Mouse (Mus musculus) 3T3-L1 (cell line): ENCODE data around the gene Sparcl1.

Experiments used
- DNase-seq: peaks from one replicate; pipeline ENCODE4 v3.0.0-alpha.2; 2015; ENCODE audit warnings: low read depth, low spot score

Sparcl1 gene

DNA sequence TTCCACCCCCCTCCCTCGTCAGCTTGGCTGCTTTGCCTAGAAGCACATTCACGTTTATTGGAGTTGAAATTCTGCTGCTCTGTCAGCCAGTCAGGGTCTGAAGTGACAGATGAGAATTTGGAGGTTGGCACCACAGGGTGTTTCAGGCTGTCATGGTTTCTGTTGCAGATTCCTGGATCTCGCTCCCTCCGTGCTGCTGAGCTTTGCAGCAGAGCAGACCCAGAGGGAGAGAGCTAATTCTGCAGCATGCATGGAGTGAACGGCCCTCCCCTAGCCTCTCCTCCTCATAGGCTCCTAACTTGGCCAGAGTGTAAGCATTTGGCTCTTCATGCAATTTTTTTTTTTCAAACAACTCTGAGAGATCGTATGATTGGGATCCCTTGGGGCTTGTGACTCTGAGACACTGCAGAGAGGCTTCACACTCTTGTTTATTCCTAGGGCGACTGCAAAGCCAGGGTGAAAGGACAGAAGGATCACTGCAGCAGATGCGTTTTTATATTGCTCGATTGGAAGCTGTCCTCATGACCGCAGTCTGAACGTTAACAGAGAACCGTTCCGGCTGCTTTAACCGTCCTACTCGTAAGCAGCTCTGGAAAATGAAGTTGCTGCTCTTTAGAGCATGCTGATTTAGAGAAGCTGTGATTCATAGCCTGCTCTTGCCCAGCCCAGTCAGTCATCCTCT, at the start of gene Sparcl1:
Gene Sparcl1 (minus strand): TSS at position 243 of the 682 bp plus-strand sequence.
- DNase-seq, result peak; percentile 66

DNA sequence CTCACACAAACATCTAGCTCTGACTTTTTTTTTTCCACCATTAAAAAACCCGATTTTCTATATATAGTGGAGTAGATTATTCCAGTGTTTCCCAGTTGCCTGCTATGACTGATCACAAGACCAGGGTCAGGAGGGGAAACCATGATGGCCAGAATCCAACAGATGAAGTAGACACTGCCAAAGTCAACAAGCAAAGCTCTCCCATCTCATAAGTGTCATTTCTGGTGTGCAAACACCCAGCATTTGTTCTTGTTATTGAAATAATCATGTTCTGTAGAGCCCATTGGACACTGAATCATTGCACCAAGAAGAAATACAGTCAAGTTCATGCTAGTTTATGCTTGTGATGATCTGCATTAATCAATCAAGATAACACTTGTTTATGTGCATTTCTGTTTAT, 47.9 kb upstream of the Sparcl1 start:
- peak; percentile 85 for DNase-seq

DNA sequence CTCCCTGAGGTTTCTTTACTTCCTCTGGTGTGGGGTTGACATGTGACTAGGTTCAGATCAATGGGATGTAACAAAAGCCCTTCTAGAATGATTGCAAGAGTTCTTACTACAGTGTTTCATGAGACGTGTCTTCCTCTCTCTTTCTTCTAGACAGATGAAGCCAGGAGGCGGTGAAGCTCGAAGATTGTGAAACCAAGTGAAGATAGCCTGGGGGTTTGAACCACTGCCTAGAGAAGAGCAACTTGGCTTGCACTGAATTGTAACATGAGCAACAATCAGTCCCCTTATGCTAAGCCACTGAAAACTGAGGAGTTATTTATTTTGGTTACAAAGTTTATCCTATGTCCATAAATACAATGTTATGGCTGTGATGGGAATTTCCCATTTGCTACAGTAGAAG, 47.0 kb upstream of the Sparcl1 start:
- DNase-seq, result peak; percentile 78

DNA sequence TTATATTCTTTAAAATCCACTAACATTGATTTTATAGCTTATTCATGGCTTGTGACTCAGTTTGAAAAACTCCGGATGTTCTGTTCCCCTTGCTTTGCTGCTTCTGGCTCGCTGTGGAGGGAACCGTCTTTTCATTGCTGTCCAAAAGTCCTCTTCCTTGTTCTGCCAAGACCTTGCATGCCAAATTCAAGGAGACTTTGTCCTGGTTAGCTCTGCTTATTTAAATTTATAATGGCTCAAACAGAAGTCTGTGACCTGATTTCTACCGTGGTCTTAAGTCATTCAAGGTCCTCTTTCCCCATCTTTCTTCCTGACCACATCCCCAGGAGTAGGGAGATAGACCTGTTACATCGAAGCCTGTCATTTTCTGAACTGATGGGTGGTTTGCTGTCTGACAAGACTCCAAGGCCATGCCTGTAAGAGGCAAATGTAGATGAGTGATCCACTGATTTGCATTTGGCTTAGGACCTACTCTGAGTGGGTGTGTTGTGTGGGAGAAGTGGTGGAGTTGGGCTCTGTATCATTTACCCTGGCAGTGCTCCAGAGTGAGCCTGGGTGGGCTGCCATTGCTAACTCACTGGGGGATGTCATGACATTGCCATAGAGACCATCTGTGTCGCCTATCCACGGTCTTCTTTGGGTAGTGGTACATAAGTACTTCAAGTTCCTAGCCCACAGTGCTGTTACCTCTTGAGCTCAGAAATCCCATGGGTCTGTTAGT, 45.0 kb upstream of the Sparcl1 start:
- DNase-seq, result no peak

DNA sequence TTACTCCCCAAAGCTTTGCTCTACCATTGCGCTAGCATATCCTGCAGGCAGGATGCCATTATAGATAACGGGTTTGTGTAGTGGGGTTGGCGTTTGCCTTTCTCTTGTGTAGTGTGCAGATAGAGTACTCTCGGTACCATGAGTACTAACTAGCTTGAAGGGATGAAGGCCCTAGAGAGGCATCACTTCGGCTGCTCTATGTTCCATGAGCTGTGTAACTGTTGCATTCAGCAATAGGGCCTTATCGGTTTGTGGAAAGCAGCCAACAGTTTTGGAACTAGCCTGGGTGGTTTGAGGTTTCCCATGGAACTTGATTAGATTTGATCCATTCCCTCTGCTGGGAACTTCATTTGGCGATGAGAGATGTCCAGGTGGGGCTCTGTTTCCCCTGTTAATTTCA, 44.2 kb upstream of the Sparcl1 start:
- DNase-seq, result no peak

DNA sequence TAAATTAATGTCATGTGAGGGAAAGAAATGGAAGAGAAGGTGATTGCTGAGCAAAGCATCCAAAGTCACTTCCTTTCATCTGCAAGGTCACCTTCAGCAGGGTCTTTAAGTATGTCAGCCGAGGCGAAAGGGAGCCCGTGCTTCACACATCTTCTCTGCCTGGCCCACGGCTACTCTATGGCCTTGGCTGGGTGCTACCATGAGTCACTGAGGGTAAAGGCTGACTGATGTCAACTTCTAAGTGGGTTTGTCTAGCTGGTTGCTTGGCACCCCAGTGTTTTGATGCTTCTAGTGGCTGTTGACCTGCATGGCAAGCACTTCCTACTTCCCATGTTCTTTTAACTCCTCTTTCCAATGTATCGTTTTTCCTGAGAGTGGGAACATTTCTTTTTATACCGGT, 36.7 kb upstream of the Sparcl1 start:
- no peak for DNase-seq

DNA sequence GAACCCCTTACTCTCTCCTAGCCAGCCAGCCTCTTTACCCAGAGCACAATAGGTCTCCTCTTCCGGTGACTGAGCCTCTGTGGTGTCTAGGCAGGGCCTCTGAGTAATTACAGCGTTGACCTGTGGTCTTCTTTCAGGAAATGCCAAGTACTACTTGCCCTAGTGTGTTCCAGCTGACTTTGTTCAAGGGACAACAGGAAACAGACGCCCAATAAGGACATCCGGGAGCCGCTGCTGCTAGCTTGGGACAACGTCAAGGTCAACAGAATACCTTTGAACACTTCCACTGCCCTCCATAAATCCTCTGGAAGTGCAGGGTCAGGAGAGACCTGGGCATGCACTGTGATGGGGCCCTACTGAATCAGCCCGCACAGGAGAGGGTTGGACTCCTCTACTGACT, 35.8 kb upstream of the Sparcl1 start:
- no peak for DNase-seq

DNA sequence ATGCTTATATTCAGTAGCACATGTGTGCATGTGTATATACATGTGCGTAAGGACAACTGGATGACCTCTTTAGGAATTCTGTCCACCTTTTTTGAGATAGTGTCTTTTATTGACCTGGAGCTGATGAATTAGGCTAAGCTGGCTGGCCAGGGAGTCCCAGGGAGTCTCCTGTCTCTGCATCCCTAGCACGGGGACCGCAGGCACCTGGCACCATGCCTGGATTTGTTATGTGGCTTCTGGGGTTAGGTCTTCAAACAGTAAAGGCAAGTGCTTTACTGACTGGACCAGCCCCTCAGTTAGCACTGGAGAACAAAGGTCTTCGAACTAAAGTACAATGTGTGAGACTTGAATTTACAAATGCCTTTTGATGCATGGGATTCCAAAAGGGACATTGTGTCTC, 30.5 kb upstream of the Sparcl1 start:
- DNase-seq, result no peak

DNA sequence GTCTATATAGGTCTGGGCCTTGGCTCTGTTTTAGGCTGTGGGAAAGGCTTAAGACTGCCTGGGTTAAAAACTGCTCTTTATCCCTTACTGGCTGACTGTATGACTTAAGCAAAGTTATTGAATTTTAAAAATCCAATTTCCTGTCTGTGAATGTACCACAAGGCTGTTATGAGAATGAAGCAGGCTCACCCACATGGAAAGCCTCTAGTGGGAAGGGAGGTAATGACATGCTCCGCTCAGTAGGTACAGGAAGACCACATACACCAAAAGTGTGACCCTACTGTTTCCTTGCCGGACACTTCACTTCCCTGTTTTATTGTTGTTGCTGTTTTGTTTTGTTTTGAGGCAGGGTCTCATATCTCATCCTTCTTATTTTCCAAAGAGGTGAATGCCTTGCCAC, 27.5 kb upstream of the Sparcl1 start:
- DNase-seq, result peak; percentile 44

DNA sequence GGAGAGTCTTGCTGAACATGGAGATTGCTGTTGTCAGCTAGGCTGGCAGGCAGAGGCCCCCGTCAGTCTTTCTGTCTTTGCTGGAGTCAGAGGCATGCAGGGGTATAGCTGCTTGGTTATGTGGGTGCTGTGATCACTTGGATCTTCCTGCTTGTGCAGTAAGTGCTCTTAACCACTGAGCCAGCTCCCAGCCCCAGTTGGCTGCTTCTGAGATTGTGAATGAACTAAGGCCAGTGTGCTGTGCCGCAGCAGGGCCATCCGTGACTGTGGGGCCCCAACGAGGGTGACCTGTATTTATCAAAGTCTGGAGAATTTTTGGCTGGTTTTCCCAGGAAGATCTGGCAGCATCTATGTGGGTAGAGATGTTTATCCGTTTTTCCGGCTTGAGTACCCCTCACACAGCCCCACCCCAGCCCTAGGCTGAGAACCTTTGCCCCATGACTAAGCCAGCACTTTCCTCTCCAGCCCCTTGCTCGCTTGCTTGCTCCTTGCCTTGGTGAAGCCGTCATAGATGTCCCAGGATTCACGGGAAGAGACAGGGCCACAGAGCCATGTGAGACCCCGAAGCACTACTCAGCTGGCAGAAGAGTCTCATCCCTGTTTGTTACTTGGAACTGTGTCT, 24.5 kb upstream of the Sparcl1 start:
- no peak for DNase-seq

DNA sequence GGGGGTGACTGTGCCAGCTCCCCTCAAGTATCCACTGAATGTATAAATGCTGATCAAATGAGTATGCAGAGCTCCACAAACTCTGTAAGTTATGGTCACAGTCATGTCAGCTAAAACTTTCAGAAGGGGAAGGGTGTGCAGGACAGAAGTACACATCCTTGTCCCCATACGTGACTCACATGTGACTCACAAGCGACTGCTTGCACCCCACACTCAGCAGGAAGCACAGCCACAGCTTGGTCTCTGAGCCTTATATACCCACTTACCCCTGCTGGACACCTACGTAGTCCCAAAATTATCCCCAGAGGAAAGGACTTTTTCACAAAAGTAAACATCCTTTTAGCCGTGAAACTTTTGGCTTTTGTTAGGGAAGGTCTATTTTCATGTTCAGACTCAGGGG, 20.2 kb upstream of the Sparcl1 start:
- peak; percentile 56 for DNase-seq

DNA sequence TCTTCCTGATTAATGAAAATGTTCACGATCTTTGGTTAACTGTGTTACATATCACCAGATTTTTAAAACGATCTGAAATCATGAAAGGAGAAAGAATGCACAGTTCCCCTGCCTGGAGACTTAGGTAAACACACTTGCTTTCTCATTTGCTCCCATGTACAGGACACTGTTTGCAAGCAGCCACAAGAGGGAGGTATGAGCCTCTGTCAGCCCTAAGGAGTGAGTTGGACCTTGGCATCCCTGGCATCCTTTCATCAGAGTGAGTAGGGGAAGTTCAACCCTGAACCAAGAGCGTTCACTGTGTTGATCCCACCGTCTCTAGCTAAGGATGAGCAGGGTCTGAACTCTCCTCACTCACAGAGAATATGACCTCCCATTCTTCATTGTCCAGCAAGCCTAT, 18.0 kb upstream of the Sparcl1 start:
- peak; percentile 87 for DNase-seq

DNA sequence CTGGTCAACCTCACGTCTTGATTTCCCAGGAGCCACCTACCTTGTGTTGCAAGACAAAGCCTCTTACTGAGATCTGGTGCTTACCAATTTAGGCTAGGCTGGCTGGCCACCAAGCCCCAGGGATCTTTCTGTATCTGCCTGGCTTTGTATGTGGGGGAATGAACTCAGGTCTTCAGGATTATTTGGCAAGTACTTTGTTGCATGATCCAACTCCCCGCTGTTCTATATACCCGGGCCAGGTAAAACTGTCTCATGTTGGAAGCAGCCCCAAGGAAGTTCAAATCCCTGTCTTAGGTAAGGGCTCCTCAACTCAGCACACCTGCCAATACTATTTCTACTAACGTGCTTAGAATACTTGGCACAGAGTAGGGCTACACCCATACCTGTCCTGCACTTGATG, 17.4 kb upstream of the Sparcl1 start:
- no peak for DNase-seq

DNA sequence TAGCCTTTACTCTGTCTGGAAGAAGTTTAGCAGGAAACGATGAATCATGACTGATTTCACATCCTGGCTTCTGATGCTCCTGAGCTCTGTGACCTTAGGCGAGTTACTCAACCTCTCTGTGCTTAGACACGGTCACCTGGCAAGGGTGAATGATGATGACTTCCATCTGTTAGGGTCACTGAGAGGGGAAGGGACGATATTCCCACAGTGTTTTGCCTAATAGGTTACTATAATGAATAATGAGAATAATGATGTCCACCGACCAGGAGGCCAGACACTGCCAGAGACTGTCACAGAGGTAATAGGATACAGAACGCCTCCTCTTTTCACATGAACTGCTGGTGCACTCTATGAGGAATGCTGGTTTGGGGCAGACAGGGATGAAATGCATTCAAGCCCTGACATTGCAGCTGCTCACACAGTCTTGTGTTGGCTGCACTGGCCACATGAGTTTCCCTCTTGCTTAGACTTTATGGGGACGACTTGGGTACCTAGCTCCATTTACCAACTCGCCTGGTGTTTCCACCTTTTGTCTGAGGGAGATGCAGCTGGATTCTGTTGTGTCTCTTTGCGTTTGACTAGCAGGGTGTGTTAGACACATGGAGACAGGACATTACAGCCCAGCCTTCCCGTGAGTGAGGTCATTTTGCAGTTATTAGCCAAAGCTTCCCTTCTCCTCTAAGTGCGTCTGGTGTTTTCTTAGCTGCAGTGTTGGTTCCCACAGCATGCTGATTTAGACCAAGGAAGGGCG, 14.9 kb upstream of the Sparcl1 start:
- DNase-seq, result peak; percentile 91

DNA sequence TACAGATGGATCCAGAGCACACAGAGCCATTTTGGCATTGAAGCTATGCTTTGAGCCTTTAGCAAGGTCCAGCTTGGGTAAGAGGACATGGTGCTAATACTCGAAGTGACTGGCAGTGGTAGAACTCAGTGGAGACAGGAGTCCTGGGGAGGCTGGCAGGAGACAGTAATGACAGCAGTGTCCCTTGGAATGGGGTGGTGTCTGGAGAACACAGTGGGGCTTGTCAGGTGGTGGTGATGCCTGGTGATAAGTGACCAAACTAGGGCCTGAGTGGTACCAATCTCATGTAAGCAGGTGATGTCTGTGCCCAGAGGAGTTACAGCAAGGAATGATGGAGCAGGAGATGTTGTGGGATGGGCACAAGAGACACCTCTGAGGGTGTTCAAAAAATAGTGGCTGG, 13.8 kb upstream of the Sparcl1 start:
- no peak for DNase-seq

DNA sequence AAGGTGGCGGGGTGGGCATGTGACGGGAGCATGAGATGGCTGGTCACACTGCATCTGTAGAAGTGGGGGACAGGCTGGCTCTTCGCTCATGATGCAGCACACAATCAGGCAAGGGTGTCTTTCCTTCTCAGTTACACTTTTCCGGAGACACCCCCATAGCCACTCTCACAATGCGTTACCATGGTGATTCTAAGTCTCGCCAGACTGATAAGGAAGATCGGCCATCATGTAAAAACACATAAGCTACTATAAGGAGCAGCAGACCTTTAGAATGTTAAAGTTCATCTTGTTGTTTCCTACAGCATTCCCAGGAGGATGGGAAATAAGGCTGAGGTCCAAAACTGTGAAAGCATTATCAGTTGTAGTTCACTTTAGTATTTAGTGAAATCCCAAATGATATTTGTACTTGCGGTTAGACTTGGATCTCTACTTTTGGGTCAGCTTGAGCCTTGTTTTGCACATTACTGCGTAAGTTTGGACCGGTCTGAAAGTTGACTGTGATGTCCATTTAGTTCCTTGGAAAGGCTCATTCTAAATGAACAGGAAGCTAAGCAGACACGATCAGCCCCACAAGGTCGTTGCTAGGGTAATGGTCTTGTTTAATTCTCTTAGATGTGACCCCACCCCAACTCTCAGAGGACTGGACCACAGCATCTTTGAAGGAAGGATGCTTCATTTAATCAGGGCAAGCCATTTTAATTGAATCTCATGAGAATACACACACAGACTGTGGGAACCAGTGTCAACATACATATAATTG, 13.2 kb upstream of the Sparcl1 start:
- DNase-seq, result no peak

DNA sequence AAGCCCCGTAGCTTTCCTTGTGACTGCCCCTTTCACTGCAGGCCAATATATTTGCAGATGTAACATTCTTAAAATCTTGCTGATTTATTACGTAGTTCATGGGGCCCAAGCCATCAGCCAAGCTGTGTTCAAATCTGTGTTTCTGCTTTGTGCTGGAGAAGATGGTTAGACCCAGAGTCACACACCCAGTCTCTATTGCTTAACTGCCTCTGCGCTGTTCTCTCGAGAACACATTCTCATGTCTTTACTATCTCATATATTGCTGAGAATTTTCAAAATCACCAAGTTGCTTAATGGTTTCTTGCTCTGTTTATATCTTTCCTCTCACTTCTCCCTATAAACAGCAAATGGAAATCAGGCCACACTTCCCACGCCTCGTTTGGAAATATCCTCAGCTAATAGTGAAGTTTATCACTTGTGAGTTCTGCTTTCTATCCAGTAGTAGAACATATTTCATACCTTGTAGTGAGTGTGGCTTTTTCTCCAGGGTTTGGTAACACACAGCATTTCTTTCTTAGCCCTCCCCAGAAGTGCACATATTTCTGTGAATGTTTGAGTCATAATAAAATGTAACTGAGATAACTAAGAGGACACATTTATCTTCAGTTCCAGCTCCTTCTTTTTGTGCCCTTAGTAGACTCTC, 10.6 kb upstream of the Sparcl1 start:
- DNase-seq, result no peak

DNA sequence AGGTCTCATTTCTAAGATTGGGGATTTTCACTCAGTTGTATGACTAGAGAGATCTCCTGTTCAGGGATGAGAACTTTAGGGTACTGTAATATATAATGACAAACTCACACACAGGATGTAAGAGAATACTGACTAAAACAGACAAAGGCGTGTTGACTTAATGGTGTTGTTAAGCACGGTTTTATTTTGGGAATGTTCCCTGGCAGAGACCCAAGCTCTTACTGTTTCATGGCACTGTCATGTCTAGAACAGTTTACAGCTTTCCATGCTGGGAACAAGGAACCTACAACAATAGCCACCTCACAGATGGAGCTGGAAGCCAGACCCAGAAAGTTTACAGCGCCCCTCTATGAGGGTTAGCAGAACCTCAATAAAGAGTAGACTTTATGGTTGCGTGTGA, 2.4 kb upstream of the Sparcl1 start:
- DNase-seq, result no peak

DNA sequence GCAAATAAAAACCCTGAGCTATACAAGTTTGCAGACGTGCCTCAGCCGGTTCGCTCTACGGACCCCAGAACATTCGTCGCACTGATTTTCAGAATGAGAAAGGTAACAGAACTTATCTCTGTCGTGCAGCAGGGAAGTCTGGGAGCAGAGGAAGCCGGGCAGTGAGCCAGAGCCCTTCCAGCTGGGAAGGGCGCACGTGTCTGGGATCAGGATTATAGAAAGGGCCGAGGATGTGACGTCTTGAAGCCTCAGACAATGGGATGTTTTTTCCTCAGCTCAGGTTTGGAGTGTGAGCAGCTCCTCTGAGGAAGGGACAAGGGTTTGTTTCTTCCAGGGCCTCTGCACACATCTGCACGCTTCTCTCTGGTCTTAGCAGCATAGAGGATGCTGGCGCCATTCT, 1.6 kb upstream of the Sparcl1 start:
- no peak for DNase-seq

DNA sequence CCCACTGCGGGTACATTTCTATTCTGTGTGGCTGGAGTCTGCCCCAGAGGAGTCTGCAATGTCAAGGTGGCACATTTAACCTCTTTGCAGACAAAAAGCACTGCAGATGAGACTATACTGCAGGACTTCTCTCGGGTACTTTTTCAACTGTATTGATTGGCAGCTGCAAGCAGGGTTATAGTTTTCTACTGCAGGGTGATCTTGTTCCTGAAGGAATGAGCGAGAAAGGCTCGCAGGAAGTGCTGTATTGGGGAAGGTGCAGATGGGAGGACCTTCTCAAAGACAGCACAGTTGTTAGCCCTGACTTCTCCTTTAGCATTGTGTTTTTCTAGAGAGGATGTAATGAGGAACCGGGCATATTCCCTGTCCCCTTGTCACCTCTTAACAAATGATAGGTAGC, 1.0 kb downstream of the Sparcl1 start:
- no peak for DNase-seq

DNA sequence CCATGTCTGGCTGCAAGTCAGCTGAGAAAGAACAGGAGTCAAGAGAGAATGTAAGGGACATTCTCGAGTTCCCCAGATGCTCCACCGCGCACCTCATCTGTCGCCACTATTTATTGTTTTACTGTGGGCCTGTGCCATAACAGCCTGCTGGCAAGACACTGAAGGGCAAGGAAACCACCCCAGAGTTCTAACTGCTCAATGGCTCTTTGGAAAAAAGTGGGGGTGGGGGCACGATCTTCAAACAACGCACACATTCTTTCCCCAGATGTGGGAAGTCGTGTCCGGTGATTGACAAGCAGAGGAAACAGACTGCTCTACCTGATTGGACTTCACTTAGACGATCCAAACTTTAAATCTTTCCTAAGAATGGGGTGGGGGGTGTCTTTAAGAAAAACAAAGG, 1.5 kb downstream of the Sparcl1 start:
- DNase-seq, result no peak
